Mouse (Mus musculus) limb, embryonic 15.5 days (tissue): ENCODE measurements around the gene Arhgap45. TPM values are rescaled to one million over a fixed set of nuclear protein-coding genes. Genes with fewer than 3 reads are reported as not detected.
A peak's percentile ranks its signal among the peaks of the same experiment; 100 is the strongest.
"Not testable (repeated sequence)": the region's sequence is repeated elsewhere in the genome, so short reads cannot be mapped to it uniquely, and the experiment has no call there.

ENCODE experiments used
- ATAC-seq: fragments of 200-750 bp; cut with Nextera tagmentation; 2 replicates; pipeline ENCODE4 v1.8.0; 2017; ENCODE audit warnings: low read depth, moderate TSS enrichment; ENCODE audit not compliant: insufficient number of reproducible peaks, low FRiP score, low TSS enrichment
- H3K27ac ChIP-seq: fragments of 300-500 bp; sonication (generic); 2 replicates; pipeline ENCODE4 v1.5.1; 2015; ENCODE audit warnings: moderate library complexity, mild to moderate bottlenecking, inconsistent platforms
- H3K27me3 ChIP-seq: fragments of 300-500 bp; sonication (generic); 2 replicates; pipeline ENCODE4 v1.6.1; 2015; ENCODE audit warnings: inconsistent platforms
- H3K36me3 ChIP-seq: fragments of 300-500 bp; sonication (generic); 2 replicates; pipeline ENCODE4 v1.6.1; 2015; ENCODE audit warnings: inconsistent platforms
- H3K4me1 ChIP-seq: fragments of 300-500 bp; sonication (generic); 2 replicates; pipeline ENCODE4 v1.6.1; 2015; ENCODE audit warnings: inconsistent platforms
- H3K4me2 ChIP-seq: fragments of 300-500 bp; sonication (generic); 2 replicates; pipeline ENCODE4 v1.6.1; 2015; ENCODE audit warnings: mild to moderate bottlenecking, inconsistent platforms
- H3K4me3 ChIP-seq: fragments of 300-500 bp; sonication (generic); 2 replicates; pipeline ENCODE4 v1.5.1; 2015; ENCODE audit warnings: mild to moderate bottlenecking, inconsistent platforms
- H3K9ac ChIP-seq: fragments of 300-500 bp; sonication (generic); 2 replicates; pipeline ENCODE4 v1.6.1; 2015; ENCODE audit warnings: inconsistent platforms
- H3K9me3 ChIP-seq: fragments of 300-500 bp; sonication (generic); 2 replicates; pipeline ENCODE4 v1.6.1; 2016; ENCODE audit warnings: inconsistent platforms
- WGBS: fragments of 180-500 bp; shearing (Covaris S2); methylation state at CpG from one replicate; pipeline ENCODE4 v1.1.7; 2015; 5-methylcytosine and 5-hydroxymethylcytosine counted together
- polyA plus RNA-seq: library from polyadenylated mRNA; unstranded; fragments of >200 nt; fragmentation: Nextera tagmentation; extraction: Ambion mirVana; gene quantifications from 2 replicates; pipeline ENCODE4 v1.2.1, GENCODE M21; 2015

Gene Arhgap45
- polyA plus RNA-seq, 1 experiment from 2014 or later = 6.4 TPM

- H3K36me3 ChIP-seq = peaks cover 18% of the 10 kb centered on the region
- not testable (repeated sequence) for H3K9ac ChIP-seq, ATAC-seq, H3K27ac ChIP-seq, H3K4me2 ChIP-seq, H3K4me3 ChIP-seq, H3K27me3 ChIP-seq, H3K9me3 ChIP-seq
- 82% methylated on average over 8 of the region's 8 CpGs for WGBS
- H3K4me1 ChIP-seq = peaks cover 18% of the 10 kb centered on the region
Observed at GRCm38 (mm10) chr10:80041409-80042060, 25.1 kb downstream of the Arhgap45 start.

DNA sequence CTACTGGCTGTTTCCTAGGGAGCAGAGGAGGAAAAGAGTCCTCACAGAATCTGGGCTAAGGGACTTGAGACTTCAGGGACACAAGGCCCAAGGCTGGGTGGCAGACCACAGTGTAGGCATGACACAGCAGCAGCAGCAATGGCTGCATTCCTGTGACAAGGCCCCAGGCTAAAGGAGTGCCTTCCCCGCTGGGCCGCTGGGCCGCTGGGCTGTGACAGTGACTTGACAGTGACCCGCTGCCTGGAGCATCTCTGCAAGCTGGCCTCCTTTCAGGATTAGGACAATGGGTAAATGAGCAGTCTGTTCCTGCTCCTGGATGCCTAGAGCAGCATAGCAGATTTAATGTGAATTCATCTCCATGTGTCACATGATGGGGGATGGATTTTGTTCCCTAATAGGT, 27.6 kb downstream of the Arhgap45 start:
- Histone ChIP-seq H3K9me3 (no peaks in the 10 kb centered on the region), H3K4me1 (peaks cover 12% of the 10 kb centered on the region), H3K4me2 (no peak overlapping the region), H3K36me3 (no peaks in the 10 kb centered on the region), H3K27me3 (no peaks in the 10 kb centered on the region), H3K4me3 (no peak overlapping the region), H3K9ac (no peak overlapping the region), H3K27ac (no peak overlapping the region)
- ATAC-seq = no peak
- 47% methylated on average over 4 of the region's 4 CpGs for WGBS

- not testable (repeated sequence) for H3K9ac ChIP-seq, H3K9me3 ChIP-seq, H3K27me3 ChIP-seq, H3K4me3 ChIP-seq, H3K4me2 ChIP-seq, H3K4me1 ChIP-seq, H3K36me3 ChIP-seq, H3K27ac ChIP-seq, ATAC-seq
- 75% methylated on average over 4 of the region's 4 CpGs for WGBS
Observed at GRCm38 (mm10) chr10:80045364-80045763, 28.9 kb downstream of the Arhgap45 start.

DNA sequence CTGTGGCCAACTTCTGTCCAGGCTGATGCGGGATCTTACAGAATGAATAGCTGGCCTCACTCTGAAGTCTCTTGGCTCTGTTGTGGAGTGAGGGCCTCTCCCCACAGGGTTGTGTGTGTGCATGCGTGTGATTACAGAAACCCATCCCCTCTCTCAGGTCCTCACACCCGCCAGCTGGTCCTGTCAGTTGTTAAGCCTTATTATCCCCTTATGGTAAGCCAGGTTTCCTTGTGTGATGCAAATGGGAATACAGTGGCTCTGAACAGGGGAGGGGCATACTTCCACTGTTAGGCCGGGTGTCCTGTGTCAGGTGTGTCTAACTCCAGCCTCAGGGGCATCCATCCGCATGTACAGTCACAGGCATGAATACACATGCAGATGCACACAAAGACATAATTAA, 29.3 kb downstream of the Arhgap45 start:
- ATAC-seq = no peak
- WGBS = 80% methylated on average over 5 of the region's 5 CpGs
- H3K4me1 ChIP-seq = peaks cover 8% of the 10 kb centered on the region
- no peak overlapping the region for H3K27ac ChIP-seq
- no peaks in the 10 kb centered on the region for H3K27me3 ChIP-seq
- no peaks in the 10 kb centered on the region for H3K36me3 ChIP-seq
- no peak overlapping the region for H3K9ac ChIP-seq
- no peaks in the 10 kb centered on the region for H3K9me3 ChIP-seq
- no peak overlapping the region for H3K4me2 ChIP-seq
- no peak overlapping the region for H3K4me3 ChIP-seq

GRCm38 (mm10) chr10:80047041-80047565, 30.6 kb downstream of the Arhgap45 start, which contains the start of gene Gpx4:
Gpx4 (plus strand) TSS chr10:80047166.
- Histone ChIP-seq H3K27me3 (no peaks in the 10 kb centered on the region), H3K4me1 (peaks cover 10% of the 10 kb centered on the region), H3K9me3 (no peaks in the 10 kb centered on the region), H3K36me3 (no peaks in the 10 kb centered on the region), H3K9ac (no peak within 1 kb of the TSS), H3K4me3 (no peak within 1 kb of the TSS), H3K27ac (no peak within 1 kb of the TSS), H3K4me2 (no peak within 1 kb of the TSS)
- ATAC-seq = no peak
- WGBS = 47% methylated on average over 9 of the region's 9 CpGs

GRCm38 (mm10) chr10:80048396-80048795, 31.9 kb downstream of the Arhgap45 start:
- H3K4me1 ChIP-seq = peaks cover 18% of the 10 kb centered on the region
- H3K9ac ChIP-seq = no peak overlapping the region
- no peak for ATAC-seq
- H3K36me3 ChIP-seq = no peaks in the 10 kb centered on the region
- H3K4me3 ChIP-seq = no peak overlapping the region
- 27% methylated on average over 5 of the region's 5 CpGs for WGBS
- H3K9me3 ChIP-seq = no peaks in the 10 kb centered on the region
- no peak overlapping the region for H3K4me2 ChIP-seq
- H3K27ac ChIP-seq = peak overlapping the region; percentile 9; the same call in 1 of the 2 replicates
- no peaks in the 10 kb centered on the region for H3K27me3 ChIP-seq

DNA sequence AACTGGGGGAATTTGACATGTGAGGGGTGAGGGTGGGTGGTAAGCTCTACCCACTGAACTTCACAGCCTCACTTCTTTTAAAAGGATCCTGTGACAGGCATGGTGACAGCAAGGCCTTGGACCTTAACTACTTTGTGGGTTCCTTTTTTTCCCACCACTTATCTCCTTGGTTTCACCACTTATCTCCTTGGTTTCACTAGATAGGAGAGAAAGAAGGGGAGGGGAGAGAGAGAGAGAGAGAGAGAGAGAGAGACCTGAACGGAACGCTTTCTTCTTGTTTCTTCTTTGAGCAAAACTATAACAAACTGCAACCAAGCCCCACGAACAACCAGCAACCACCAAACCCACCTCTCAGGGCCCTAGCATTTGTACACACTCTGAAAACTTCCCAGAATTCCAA, 32.4 kb downstream of the Arhgap45 start:
- no peak overlapping the region for H3K9ac ChIP-seq
- H3K27ac ChIP-seq = peak overlapping the region; percentile 9; the same call in 1 of the 2 replicates
- 62% methylated on average over 3 of the region's 3 CpGs for WGBS
- H3K4me1 ChIP-seq = peaks cover 18% of the 10 kb centered on the region
- H3K4me2 ChIP-seq = no peak overlapping the region
- ATAC-seq = no peak
- H3K36me3 ChIP-seq = no peaks in the 10 kb centered on the region
- no peaks in the 10 kb centered on the region for H3K27me3 ChIP-seq
- H3K4me3 ChIP-seq = no peak overlapping the region
- no peaks in the 10 kb centered on the region for H3K9me3 ChIP-seq

DNA sequence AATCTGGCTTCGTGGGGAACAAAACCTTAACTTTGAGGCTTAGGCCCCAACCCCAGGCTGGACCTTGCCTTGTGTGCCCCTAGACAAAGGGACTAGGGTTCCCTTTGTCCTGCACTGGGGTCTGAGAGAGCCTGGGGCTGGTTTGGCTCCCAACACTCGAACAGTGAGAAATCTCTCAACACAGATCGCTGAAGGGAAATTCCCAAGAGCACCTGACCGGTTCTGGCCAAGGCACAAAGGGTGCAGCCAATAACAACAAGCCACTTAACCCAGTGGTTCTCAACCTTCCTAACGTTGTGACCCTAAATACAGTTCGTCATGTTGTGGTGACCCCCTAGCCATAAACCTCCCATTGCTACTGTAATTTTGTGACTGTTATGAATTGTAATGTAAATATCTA, 33.8 kb downstream of the Arhgap45 start:
- Histone ChIP-seq H3K4me3 (no peak overlapping the region), H3K9me3 (no peaks in the 10 kb centered on the region), H3K27ac (no peak overlapping the region), H3K4me1 (peaks cover 29% of the 10 kb centered on the region), H3K9ac (no peak overlapping the region), H3K27me3 (no peaks in the 10 kb centered on the region), H3K4me2 (no peak overlapping the region), H3K36me3 (no peaks in the 10 kb centered on the region)
- 33% methylated on average over 6 of the region's 6 CpGs for WGBS
- no peak for ATAC-seq

- Histone ChIP-seq H3K4me3 (no peak overlapping the region), H3K9ac (no peak overlapping the region), H3K9me3 (no peaks in the 10 kb centered on the region), H3K4me2 (no peak overlapping the region), H3K27me3 (no peaks in the 10 kb centered on the region), H3K27ac (no peak overlapping the region; the same call in 1 of the 2 replicates), H3K4me1 (peaks cover 35% of the 10 kb centered on the region), H3K36me3 (peaks cover 5% of the 10 kb centered on the region)
- 34% methylated on average over 15 of the region's 15 CpGs for WGBS
- no peak for ATAC-seq
Observed at GRCm38 (mm10) chr10:80050885-80051617, 34.6 kb downstream of the Arhgap45 start.

- Histone ChIP-seq H3K27ac (peak overlapping the region; percentile 17), H3K27me3 (no peaks in the 10 kb centered on the region), H3K4me1 (peaks cover 35% of the 10 kb centered on the region), H3K9ac (no peak overlapping the region), H3K4me2 (no peak overlapping the region), H3K9me3 (no peaks in the 10 kb centered on the region), H3K4me3 (no peak overlapping the region), H3K36me3 (peaks cover 11% of the 10 kb centered on the region)
- whole genome bisulfite sequencing = 45% methylated on average over 13 of the region's 14 CpGs
- ATAC-seq = no peak
Observed at GRCm38 (mm10) chr10:80051618-80052373, 35.3 kb downstream of the Arhgap45 start.

DNA sequence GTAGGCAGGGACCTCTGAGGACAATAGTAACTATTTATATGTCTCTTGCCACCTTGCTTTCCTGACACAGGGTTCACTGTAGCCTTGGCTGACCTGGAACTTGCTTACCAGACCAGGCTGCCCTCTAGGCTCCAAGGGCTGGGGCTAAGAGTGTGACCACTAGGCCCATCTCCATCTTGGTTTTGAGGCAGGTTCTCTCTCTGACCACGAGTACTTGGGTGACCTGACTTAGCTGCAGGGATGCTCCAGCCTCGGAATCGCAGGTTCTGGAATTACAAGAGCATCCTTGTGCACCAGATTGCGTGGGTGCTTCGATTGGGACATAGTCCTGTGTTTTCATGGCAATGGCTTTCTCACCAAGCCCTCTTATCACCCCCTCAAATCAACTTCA, 35.9 kb downstream of the Arhgap45 start:
- 83% methylated on average over 5 of the region's 5 CpGs for WGBS
- no peak overlapping the region; the same call in 1 of the 2 replicates for H3K4me3 ChIP-seq
- H3K9ac ChIP-seq = no peak overlapping the region
- no peaks in the 10 kb centered on the region for H3K9me3 ChIP-seq
- peaks cover 17% of the 10 kb centered on the region for H3K36me3 ChIP-seq
- no peak for ATAC-seq
- no peak overlapping the region for H3K4me2 ChIP-seq
- peaks cover 35% of the 10 kb centered on the region for H3K4me1 ChIP-seq
- no peaks in the 10 kb centered on the region for H3K27me3 ChIP-seq
- H3K27ac ChIP-seq = no peak overlapping the region
